Mouse (Mus musculus) adrenal gland, adult 18-20 months (tissue): ENCODE results near the gene Sclt1. TPM values are rescaled to one million over a fixed set of nuclear protein-coding genes. Genes with fewer than 3 reads are reported as not detected.
"Not testable (repeated sequence)": the region's sequence is repeated elsewhere in the genome, so short reads cannot be mapped to it uniquely, and the experiment has no call there.

Experiments
- DNase-seq, 2 experiments: peaks; one replicate each; pipeline ENCODE4 v3.0.0; 2021 to 2022; ENCODE audit warnings: low spot score in 2 of 2
- long read RNA-seq, 2 experiments: library from polyadenylated mRNA; stranded (forward); transcript quantifications; one replicate each; pipeline ENCODE4 v2.0.0; 2021
- total RNA-seq, 2 experiments: library from RNA; stranded (reverse); gene quantifications; 1 replicate in 1 of 2; 2 replicates in 1 of 2; pipeline ENCODE4 v1.2.3; 2021

Gene Sclt1
- 1 to 10 TPM; 7.1 to 7.8 TPM for total RNA-seq
- long read RNA-seq, experiment 1, transcript Sclt1-201 (21 exons, 3,005 nt) = major isoform, 5 of 6 reads
- long read RNA-seq, experiment 1, partial matches to known transcripts = 0 of 6 reads
- long read RNA-seq, experiment 1, other reads (novel, unspliced or antisense) = 1 of 6 reads
- long read RNA-seq, experiment 2, transcript Sclt1-201 (21 exons, 3,005 nt) = major isoform, 19 of 25 reads
- long read RNA-seq, experiment 2, partial matches to known transcripts = 3 of 25 reads
- long read RNA-seq, experiment 2, other reads (novel, unspliced or antisense) = 3 of 25 reads

DNA sequence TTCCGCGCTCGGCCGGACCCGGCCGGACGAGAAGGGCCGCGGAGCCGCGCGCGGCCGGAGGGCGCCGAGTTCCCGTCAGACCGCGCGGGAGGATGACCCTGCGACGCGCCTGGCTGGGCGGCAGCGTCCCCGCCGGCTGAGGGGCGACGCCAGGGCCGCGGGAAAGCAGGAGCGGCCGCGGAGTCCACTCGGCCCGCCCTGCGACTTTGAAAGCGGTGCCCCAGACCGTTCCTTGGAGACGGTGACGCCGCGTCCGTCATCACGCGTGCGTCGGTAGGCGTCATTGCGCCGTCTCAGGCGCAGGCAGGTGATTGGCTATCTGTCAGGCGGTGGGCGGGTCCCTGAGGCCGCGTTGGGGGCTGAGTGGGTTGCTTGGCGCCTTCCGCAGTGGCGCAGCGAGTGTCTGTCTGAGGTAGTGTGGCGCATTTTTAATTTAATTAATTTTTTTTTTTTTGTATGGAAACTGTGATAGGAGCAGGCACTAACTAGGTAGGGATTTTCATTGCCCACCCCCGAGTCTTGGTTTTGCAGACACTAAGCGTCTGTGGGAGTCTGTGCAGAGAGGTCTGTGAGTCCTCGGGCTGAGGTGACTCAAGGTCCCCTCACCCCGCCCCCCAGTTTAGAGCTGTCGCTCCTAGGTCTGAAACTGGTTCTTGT is at the start of gene Sclt1, which contains the start of gene D3Ertd751e:
Gene Sclt1 (minus strand): TSS at position 237 of the 657 bp plus-strand sequence.
Gene D3Ertd751e (plus strand): TSS at position 334 of the 657 bp plus-strand sequence.
- peak; percentile 96 to 97 for DNase-seq

DNA sequence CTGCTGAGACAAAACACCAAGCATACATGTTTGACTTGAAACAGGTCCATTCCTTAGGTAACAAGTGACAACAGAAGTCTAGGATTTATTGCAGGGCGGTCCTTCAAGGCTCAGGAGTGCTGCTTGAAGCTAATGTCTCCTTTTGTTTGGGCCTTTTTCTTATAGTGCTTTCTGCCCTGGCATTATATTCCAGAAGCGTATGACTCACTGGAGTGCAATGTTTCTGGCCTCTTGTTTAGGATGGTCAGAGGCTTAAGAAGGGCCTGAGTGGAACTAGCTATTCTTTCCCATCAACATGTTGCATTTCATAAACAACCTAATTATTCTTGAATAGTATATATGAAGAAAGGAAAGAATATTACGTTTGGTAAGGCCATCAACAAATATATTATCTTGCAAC is 19.8 kb upstream of the Sclt1 start:
- DNase-seq = no peak

- DNase-seq = no peak
Measured at GRCm38 (mm10) chr3:41754556-41754955, 12.2 kb upstream of the Sclt1 start.

GRCm38 (mm10) chr3:41743436-41743835 is 1.1 kb upstream of the Sclt1 start:
- no peak for DNase-seq

- no peak for DNase-seq
Measured at GRCm38 (mm10) chr3:41741601-41742277, 575 bp downstream of the Sclt1 start.

DNA sequence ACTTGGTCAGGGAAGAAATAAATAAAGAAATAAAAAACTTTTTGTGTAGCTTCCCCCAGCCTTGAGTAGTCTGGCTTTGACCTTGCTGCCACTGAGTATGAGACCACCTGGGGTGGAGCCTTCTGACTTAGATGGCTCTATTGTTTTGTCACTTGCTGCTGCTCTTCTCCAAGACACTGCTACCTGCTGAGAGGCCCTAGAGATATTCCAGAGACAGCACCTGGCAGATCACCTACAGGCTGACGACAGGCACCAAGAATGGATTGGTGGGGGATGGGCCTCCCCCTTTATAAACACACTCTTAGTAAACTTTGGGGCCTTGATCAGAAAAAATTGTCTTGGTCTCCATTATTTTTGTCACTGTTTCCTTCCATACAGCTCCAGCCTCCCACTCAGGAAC is 46.6 kb downstream of the Sclt1 start:
- DNase-seq = no peak

DNA sequence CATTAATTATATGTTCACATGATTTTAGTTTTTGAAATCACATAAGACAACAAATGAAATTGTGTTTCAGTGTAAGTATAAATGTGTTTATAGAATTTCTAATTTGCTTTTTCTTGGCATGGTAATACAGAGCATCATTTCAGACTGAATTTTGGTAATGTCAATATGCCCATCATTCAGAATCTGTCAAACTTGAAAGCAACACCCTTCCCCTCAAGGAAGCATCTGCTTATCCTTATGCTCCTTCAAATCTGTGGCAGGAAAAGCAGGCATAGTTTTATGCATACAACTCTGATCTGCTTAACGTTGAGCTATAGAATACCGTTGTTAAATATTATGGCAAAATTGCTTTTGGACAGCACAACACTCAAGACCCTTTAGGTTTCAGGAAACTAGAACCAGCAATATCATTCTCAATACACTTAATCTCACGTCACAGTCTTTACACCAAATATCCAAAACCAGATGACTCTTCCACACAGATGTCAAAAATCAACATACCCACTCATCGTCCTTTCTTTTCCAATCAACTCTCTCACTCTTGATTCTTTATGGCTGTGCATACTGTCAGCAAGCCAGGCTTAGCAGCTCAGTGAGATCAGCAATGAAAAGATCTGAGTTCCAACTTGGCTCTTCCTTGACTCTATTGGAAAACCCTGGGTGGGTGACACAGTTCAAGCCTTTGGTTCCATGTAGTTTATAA is 49.7 kb downstream of the Sclt1 start:
- DNase-seq = no peak

GRCm38 (mm10) chr3:41690114-41690640 is 52.1 kb downstream of the Sclt1 start:
- not testable (repeated sequence) for DNase-seq

GRCm38 (mm10) chr3:41686396-41686795 is 55.9 kb downstream of the Sclt1 start:
- no peak for DNase-seq

GRCm38 (mm10) chr3:41682084-41682483 is 60.2 kb downstream of the Sclt1 start:
- DNase-seq = no peak

GRCm38 (mm10) chr3:41676648-41677047 is 65.7 kb downstream of the Sclt1 start:
- DNase-seq = no peak

DNA sequence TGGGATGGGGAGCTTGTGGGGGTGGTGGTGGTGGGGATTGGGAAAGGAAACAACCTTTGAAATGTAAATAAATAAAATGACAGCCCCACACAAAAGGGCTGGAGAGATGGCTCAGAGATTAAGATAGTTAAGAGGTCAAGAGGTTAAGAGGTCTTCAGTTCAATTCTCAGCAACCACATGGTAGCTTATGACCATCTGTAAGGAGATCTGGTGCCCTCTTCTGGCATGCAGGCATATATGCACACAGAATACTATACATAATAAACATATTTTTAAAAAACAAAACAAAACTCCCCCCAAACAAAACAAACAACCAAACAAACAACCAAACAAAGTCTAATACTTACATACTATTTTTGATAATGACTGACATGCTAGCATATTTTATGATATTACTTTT is 67.5 kb downstream of the Sclt1 start:
- DNase-seq = no peak

DNA sequence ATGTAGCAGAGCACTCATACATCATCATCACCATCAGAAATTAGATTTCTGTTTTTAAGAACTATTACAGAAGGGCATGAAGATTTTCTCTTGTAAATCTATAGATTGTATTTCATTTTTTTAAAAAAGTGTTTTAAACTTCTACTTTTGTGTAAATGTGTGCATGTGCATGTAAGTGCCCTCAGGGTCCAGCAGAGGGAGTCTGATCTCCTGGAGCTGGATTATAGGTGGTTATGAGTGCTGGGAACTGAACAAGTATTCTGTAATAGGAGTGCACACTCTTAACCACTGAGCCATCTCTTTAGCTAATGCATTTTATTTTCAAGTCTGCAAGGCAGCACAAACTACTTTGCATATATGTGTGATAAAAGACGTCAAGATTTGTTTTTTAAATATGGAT is 86.7 kb downstream of the Sclt1 start:
- DNase-seq = no peak

- no peak for DNase-seq
Measured at GRCm38 (mm10) chr3:41620971-41621370, 121.3 kb downstream of the Sclt1 start.

DNA sequence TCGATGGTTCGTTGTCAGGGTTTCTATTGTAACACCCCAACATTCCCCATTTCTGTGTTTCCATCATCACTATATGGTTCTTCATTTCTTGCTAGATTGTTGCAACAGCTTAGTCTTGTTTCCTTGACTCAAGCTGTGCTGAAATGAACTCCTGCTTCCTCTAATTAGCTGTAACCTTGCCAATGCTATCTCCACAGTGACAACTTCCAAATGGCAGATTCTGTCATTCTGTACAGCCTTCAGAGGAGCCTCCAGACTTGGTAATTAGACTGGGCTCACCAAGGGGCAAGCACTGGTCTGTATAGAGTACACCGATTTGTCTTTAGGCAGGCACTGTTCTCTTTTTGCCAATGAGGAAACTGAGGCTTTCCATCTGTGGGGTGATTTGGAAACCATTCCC is 123.8 kb downstream of the Sclt1 start:
- no peak for DNase-seq

DNA sequence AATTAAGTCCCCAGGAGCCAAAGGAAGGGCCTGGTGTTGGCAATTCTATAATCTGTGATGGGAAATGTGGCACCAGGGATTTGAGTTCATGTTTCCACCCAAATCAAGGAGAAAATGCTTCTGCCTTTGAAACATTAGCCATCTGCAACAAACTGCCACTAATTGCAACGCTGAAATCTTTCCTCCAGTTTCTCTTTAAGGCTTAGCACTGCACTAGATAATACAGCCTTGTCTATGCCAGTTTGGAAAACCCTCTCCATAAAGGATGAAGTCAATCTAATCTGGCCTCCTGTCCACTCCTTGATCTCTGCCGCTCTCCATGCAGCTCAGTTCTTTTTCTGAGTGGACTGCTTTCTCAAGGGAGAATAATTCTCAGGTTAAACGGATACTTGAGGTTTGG is 124.3 kb downstream of the Sclt1 start:
- DNase-seq = no peak

GRCm38 (mm10) chr3:41614230-41614985 is 127.9 kb downstream of the Sclt1 start:
- no peak for DNase-seq

DNA sequence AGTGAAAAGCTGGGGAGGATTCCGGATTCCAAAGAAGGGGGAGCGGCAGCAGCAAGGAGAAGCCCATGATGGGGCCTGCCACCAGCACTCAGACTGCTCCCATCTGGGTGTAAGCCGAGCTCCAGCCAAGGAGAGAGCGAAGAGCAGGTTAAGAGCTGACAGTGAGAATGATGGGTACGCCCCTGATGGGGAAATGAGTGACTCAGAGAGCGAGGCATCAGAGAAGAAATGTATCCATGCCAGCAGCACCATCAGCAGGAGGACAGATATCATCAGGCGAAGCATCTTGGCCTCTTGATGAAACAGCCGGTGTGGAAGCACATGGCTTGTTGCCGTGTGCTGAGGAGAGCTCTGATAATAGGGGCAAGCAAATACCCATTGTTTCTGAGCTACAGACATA is 128.6 kb downstream of the Sclt1 start:
- no peak for DNase-seq

- DNase-seq = no peak
Measured at GRCm38 (mm10) chr3:41612211-41612610, 130.1 kb downstream of the Sclt1 start.

DNA sequence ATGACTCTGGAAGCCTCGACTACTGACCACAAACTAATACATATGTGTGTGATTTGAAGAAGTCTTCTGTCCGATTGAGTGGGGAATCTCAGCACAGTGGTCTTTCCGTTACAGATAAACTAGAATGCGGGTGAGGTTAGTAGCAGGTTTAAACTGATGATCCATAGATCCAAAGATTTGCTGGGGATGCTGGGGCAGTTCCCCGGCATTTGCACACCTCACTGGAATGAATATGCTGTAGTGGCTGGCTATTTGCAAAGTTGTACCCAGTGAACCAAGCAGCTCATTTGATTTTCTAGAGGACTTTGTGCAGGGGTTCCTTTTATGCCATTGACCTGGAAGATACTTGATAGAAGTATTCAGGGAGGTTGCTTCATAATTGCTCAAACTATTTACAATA is 133.2 kb downstream of the Sclt1 start:
- no peak for DNase-seq

DNA sequence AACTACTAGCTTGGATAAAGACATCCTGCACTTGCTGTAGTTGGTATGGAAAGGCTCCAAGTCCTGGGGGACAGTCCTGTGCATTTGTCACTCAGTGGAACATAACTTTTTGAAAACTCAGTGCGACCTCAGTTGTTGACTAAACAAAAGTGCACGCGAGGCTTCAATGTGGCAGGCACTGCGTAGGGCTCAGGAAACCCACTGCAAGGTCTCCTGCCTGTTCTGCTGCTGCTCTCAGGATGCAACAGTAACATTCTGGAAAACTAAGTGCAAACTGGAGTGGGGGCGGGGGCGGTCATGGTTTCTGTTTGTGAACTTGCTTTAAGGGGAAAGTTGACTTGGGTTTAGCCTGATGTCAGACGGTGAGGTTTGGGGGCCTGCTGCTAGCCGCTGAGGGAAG is 134.8 kb downstream of the Sclt1 start:
- no peak for DNase-seq
